Mouse (Mus musculus) embryonic fibroblast, embryonic 13.5 days (primary cell): ENCODE measurements around the gene 9830107B12Rik. TPM values are rescaled to one million over a fixed set of nuclear protein-coding genes. Genes with fewer than 3 reads are reported as not detected.
"Not testable (repeated sequence)": the region's sequence is repeated elsewhere in the genome, so short reads cannot be mapped to it uniquely, and the experiment has no call there.

Source experiments
- H3K27ac ChIP-seq: 2 replicates; pipeline ENCODE4 v1.5.1; 2012; ENCODE audit warnings: low read length, control low read depth, inconsistent platforms; ENCODE audit not compliant: insufficient read depth
- H3K4me1 ChIP-seq: 2 replicates; pipeline ENCODE4 v1.6.1; 2011; ENCODE audit warnings: low read length; ENCODE audit not compliant: control insufficient read depth, insufficient read depth
- H3K4me3 ChIP-seq: 2 replicates; pipeline ENCODE4 v1.5.1; 2011; ENCODE audit warnings: mild to moderate bottlenecking, control low read depth, low read length; ENCODE audit not compliant: insufficient read depth
- CTCF ChIP-seq: IDR thresholded peaks from 2 replicates; pipeline ENCODE4 v1.5.1; 2011; ENCODE audit warnings: mild to moderate bottlenecking, control low read depth, low read length, moderate library complexity, borderline replicate concordance; ENCODE audit not compliant: insufficient read depth
- POLR2A ChIP-seq: IDR thresholded peaks from 2 replicates; pipeline ENCODE4 v1.6.1; 2011; ENCODE audit warnings: low read depth, mild to moderate bottlenecking, control low read depth, low read length, moderate library complexity
- polyA plus RNA-seq: library from polyadenylated mRNA; stranded (reverse); fragments of >200 nt; gene quantifications from 2 replicates; pipeline ENCODE4 v1.2.4, GENCODE M21; 2011; ENCODE audit warnings: low read depth; ENCODE audit not compliant: missing spikeins, insufficient read length

Gene 9830107B12Rik
- not detected in 2 replicates for polyA plus RNA-seq

- H3K4me3 ChIP-seq: no peak within 1 kb of the TSS
- no peaks in the 10 kb centered on the region for H3K4me1 ChIP-seq
- TF ChIP-seq CTCF (no peak), POLR2A (no peak)
- H3K27ac ChIP-seq: no peak within 1 kb of the TSS
Observed at GRCm38 (mm10) chr17:48146120-48146519, at the start of gene 9830107B12Rik. TSS of gene 9830107B12Rik (minus strand) at chr17:48146268.

DNA sequence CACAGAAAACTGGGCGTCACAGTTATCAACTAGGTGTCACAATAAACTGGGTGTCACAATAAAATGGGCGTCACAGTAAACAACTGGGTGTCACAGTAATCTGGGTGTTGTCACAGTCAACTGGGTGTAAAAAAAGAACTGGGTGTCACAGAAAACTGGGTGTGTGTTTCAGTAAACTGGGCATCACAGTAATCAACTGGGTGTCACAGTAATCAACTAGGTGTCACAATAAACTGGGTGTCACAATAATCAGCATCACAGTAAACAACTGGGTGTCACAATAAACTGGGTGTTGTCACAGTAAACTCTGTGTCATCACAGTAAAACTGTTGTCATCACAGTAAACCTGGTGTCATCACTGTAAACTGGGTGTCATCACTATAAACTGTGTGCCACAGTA lies 46.3 kb upstream of the 9830107B12Rik start:
- TF ChIP-seq POLR2A (no peak), CTCF (no peak)

DNA sequence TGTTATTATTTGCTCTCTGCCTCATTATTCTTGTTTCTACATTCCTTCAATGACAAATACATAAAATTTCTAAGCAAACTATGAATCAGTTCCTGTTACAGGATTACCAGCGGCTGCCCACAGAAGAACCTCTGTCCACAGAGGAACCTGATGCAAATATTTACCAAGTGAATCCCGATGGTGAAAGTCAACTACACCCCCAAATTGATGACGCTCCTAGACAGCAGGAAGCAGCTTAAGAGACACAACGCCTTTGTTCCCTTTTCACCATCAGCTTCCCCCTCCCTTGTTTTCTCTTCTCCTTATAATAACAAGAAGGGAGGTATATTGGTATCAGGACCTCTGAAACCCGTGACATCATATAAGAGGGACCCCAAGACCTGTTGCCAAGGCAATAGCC lies 39.2 kb upstream of the 9830107B12Rik start:
- no peak overlapping the region for H3K4me3 ChIP-seq
- no peak overlapping the region for H3K27ac ChIP-seq
- H3K4me1 ChIP-seq: no peaks in the 10 kb centered on the region
- TF ChIP-seq CTCF: no peak
- no peak for TF ChIP-seq POLR2A

More for the DNA sequence above, 46.3 kb upstream of the 9830107B12Rik start:
- H3K4me3 ChIP-seq: no peak overlapping the region
- no peak overlapping the region for H3K27ac ChIP-seq
- no peaks in the 10 kb centered on the region for H3K4me1 ChIP-seq

GRCm38 (mm10) chr17:48167103-48167502 lies 21.0 kb upstream of the 9830107B12Rik start, which contains the start of gene A530064D06Rik:
TSS of gene A530064D06Rik (minus strand) at chr17:48167275.
- not testable (repeated sequence) for H3K4me1 ChIP-seq, H3K27ac ChIP-seq, H3K4me3 ChIP-seq

DNA sequence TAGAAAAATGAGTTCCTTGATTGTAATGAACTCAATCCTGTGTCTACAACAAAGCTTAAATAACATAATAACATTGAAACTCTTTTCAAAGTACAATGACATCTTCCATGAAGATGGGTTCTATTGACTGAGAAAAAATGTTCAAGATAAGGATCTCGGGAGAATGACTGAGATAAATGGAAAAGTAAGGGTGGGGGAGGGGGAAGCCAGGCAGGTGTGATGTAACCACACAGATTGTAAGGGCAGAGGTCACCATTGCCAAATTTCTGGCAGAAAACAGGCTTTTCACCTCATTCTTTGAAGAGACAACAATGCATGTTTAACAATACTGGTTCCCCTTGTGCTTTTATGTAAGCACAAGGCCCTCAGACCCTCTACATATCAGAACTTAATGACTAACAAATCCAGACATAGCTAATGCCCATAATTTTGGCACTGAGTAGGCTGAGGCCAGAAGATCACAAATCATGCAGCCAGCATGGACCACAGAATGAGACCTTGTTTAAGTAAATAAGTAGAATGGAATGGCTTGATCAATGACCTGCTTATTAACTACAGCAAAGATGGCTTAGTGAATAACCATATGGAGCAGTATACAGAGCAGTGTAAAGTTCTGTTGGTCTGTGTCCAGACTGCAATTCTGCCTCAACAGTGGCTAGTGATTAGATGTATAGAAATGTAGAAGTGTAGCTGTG lies 11.5 kb upstream of the 9830107B12Rik start:
- Histone ChIP-seq H3K4me3 (no peak overlapping the region), H3K27ac (no peak overlapping the region), H3K4me1 (no peaks in the 10 kb centered on the region)
- TF ChIP-seq POLR2A: no peak
- TF ChIP-seq CTCF: no peak

DNA sequence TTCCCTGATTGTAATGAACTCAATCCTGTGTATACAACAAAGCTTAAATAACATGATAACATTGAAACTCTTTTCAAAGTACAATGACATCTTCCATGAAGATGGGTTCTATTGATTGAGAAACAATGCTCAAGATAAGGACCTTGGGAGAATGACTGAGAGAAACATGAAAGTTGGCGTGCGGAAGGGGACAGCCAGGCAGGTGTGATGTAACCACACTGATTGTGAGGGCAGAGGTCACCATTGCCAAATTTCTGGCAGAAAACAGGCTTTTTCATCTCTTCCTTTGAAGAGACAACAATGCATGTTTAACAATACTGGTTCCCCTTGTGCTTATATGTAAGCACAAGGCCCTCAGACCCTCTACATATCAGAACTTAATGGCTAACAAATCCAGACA lies 13.3 kb downstream of the 9830107B12Rik start:
- TF ChIP-seq POLR2A (no peak), CTCF (no peak)
- Histone ChIP-seq H3K4me3 (no peak overlapping the region), H3K4me1 (no peaks in the 10 kb centered on the region), H3K27ac (no peak overlapping the region)

GRCm38 (mm10) chr17:48120456-48120855 lies 25.6 kb downstream of the 9830107B12Rik start:
- H3K4me1 ChIP-seq: no peaks in the 10 kb centered on the region
- H3K4me3 ChIP-seq: no peak overlapping the region
- no peak overlapping the region for H3K27ac ChIP-seq
- TF ChIP-seq CTCF (no peak), POLR2A (no peak)

DNA sequence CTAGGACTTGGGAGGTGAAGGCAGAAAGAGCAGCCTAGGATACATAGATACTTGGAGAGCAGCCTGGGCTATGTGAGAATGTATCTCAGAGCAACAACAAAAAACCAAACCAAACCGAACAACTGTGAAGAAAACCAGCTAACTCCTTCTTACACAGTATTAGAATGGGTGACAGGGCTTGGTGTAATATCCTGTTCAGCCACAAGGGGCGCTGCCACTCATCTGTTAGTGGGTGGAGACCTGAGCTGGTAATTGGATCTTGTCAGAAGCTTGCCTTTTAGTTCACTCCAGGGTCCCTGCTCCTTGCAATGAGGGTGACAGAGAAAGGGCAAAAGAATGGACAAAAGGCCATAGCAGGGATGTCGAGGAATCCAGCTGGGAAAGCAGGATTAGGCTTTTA lies 26.4 kb downstream of the 9830107B12Rik start:
- Histone ChIP-seq H3K4me1 (no peaks in the 10 kb centered on the region), H3K27ac (no peak overlapping the region), H3K4me3 (no peak overlapping the region)
- TF ChIP-seq CTCF (peak; percentile 31; the same call in 1 of the 2 replicates), POLR2A (no peak)

GRCm38 (mm10) chr17:48118570-48118969 lies 27.5 kb downstream of the 9830107B12Rik start:
- Histone ChIP-seq H3K27ac (no peak overlapping the region), H3K4me3 (no peak overlapping the region), H3K4me1 (no peaks in the 10 kb centered on the region)
- no peak for TF ChIP-seq POLR2A
- no peak for TF ChIP-seq CTCF

GRCm38 (mm10) chr17:48110547-48111287 lies 35.4 kb downstream of the 9830107B12Rik start:
- no peaks in the 10 kb centered on the region for H3K4me1 ChIP-seq
- TF ChIP-seq POLR2A (no peak), CTCF (no peak)
- no peak overlapping the region for H3K27ac ChIP-seq
- H3K4me3 ChIP-seq: no peak overlapping the region
